Mouse (Mus musculus) lung, adult 2 months (tissue): ENCODE measurements around the gene Kbtbd4. TPM values are rescaled to one million over a fixed set of nuclear protein-coding genes. Genes with fewer than 3 reads are reported as not detected.

Experiments used
- DNase-seq: peaks from one replicate; pipeline ENCODE4 v3.0.0; 2022
- H3K4me1 ChIP-seq: fragments of 200-500 bp; 2 replicates; pipeline ENCODE4 v1.6.1; 2011; ENCODE audit warnings: low read length; ENCODE audit not compliant: control insufficient read depth, insufficient read depth
- H3K4me3 ChIP-seq: fragments of 200-500 bp; replicated peaks from 2 replicates; pipeline ENCODE3; 2011; ENCODE audit warnings: low read depth, mild to moderate bottlenecking, control low read depth, low read length; ENCODE audit errors: extremely low read depth
- CTCF ChIP-seq: fragments of 200-500 bp; IDR thresholded peaks from 2 replicates; pipeline ENCODE4 v1.5.1; 2011; ENCODE audit warnings: mild to moderate bottlenecking, low read length, control low read depth; ENCODE audit not compliant: insufficient read depth
- POLR2A ChIP-seq: fragments of 200-500 bp; IDR thresholded peaks from 2 replicates; pipeline ENCODE4 v1.6.1; 2011; ENCODE audit warnings: low read depth, mild to moderate bottlenecking, control low read depth, low read length, borderline replicate concordance; ENCODE audit errors: extremely low read depth
- WGBS: fragments of 180-500 bp; shearing (Covaris S2); methylation state at CpG from one replicate; pipeline ENCODE4 v1.1.7; 2018; 5-methylcytosine and 5-hydroxymethylcytosine counted together
- polyA plus RNA-seq: library from polyadenylated mRNA; depleted of rRNA; stranded (reverse); fragments of >200 nt; gene quantifications from 2 replicates; pipeline ENCODE4 v1.2.3, GENCODE M21; 2012; rRNA removed

The Kbtbd4 gene
- polyA plus RNA-seq, 1 experiment: 15.6 TPM

- no peak for TF ChIP-seq POLR2A
- no peak for TF ChIP-seq CTCF
- Histone ChIP-seq H3K4me1 (peaks cover 2% of the 10 kb centered on the region; the same call in 1 of the 2 replicates), H3K4me3 (no peak overlapping the region)
- DNase-seq: no peak
Observed at GRCm38 (mm10) chr2:90950582-90951194, 46.1 kb downstream of the Kbtbd4 start.

DNA sequence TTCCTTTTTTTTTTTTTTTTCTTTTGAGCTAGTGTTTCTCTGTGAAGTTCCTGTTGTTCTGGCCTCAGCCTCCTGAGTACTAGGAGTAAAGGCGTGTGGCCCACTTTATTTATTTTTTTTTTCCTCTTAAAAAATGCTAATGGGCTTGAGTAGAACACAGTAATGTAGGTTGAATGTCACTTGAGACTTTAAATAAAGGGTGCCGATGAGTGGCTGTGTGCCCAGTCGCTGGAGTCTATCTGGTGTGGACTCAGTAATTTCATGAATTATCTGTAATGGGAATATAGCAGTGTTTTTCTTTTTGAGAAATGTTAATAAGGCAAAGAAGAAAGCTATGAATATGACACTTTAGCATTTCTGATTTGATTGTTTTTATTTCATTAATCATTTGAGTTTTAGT, 48.9 kb downstream of the Kbtbd4 start:
- Histone ChIP-seq H3K4me3 (no peak overlapping the region), H3K4me1 (peaks cover 2% of the 10 kb centered on the region; the same call in 1 of the 2 replicates)
- TF ChIP-seq CTCF: no peak
- no peak for TF ChIP-seq POLR2A
- WGBS: 39% methylated on average over 3 of the region's 3 CpGs
- no peak for DNase-seq

- no peak for TF ChIP-seq CTCF
- no peak for TF ChIP-seq POLR2A
- 49% methylated on average over 1 of the region's 1 CpGs for WGBS
- peaks cover 2% of the 10 kb centered on the region; the same call in 1 of the 2 replicates for H3K4me1 ChIP-seq
- no peak for DNase-seq
- H3K4me3 ChIP-seq: no peak overlapping the region
Observed at GRCm38 (mm10) chr2:90956053-90956452, 51.5 kb downstream of the Kbtbd4 start.

- TF ChIP-seq CTCF (no peak), POLR2A (no peak)
- DNase-seq: no peak
- H3K4me3 ChIP-seq: no peak overlapping the region
- WGBS: 82% methylated on average over 3 of the region's 3 CpGs
- peaks cover 2% of the 10 kb centered on the region; the same call in 1 of the 2 replicates for H3K4me1 ChIP-seq
Observed at GRCm38 (mm10) chr2:90958856-90959255, 54.3 kb downstream of the Kbtbd4 start.

GRCm38 (mm10) chr2:90960012-90960411, 55.5 kb downstream of the Kbtbd4 start:
- no peak overlapping the region for H3K4me3 ChIP-seq
- TF ChIP-seq CTCF: no peak
- TF ChIP-seq POLR2A: no peak
- 95% methylated on average over 2 of the region's 2 CpGs for WGBS
- H3K4me1 ChIP-seq: peaks cover 4% of the 10 kb centered on the region; the same call in 1 of the 2 replicates
- no peak for DNase-seq

Other genes starting within 250 kb of the Kbtbd4 start
- 4.6 and 7.7 TPM in 2 replicates for gene Nup160, start 227.5 kb upstream of the Kbtbd4 start, polyA plus RNA-seq
- gene Fnbp4, start 159.4 kb upstream of the Kbtbd4 start, polyA plus RNA-seq: 28.4 and 43.3 TPM in 2 replicates
- gene Agbl2, start 122.0 kb upstream of the Kbtbd4 start, polyA plus RNA-seq: 3.5 and 5.0 TPM in 2 replicates
- gene Mtch2, start 57.6 kb upstream of the Kbtbd4 start, polyA plus RNA-seq: 35.0 and 69.1 TPM in 2 replicates
- gene C1qtnf4, start 18.9 kb upstream of the Kbtbd4 start, polyA plus RNA-seq: 4.9 and 6.6 TPM in 2 replicates
- gene Ndufs3, start 87 bp downstream of the Kbtbd4 start, polyA plus RNA-seq: 70.9 and 115 TPM in 2 replicates
- 31.1 and 36.2 TPM in 2 replicates for gene Celf1, start 35.6 kb downstream of the Kbtbd4 start, polyA plus RNA-seq
- gene Rapsn, start 130.9 kb downstream of the Kbtbd4 start, polyA plus RNA-seq: 2.6 and 4.7 TPM in 2 replicates
- 51.7 and 76.9 TPM in 2 replicates for gene Psmc3, start 149.3 kb downstream of the Kbtbd4 start, polyA plus RNA-seq
- 88.2 and 101 TPM in 2 replicates for gene Slc39a13, start 165.7 kb downstream of the Kbtbd4 start, polyA plus RNA-seq
- gene Spi1, start 177.7 kb downstream of the Kbtbd4 start, polyA plus RNA-seq: 65.7 and 70.7 TPM in 2 replicates
- 7.0 and 11.2 TPM in 2 replicates for gene Mybpc3, start 213.4 kb downstream of the Kbtbd4 start, polyA plus RNA-seq